Mouse (Mus musculus): ENCODE data around the gene Chst11.

GRCm38 (mm10) chr10:83026174-83026573 is 40.9 kb downstream of the Chst11 start:
- TF ChIP-seq EP300 (IDR thresholded peaks at IDR 0.05; ENCODE audit: low read depth in 1 of 2, low read length in 2 of 2), result no peak
- TF ChIP-seq CTCF (IDR thresholded peaks at IDR 0.05 in 2 of 3, conservative IDR thresholded peaks at IDR 0.05 in 1 of 3; ENCODE audit: control insufficient read depth in 1 of 3, insufficient read depth in 1 of 3, low read depth in 2 of 3, low read length in 3 of 3, poor library complexity in 1 of 3, severe bottlenecking in 1 of 3), result no peak
- TF ChIP-seq SMC3 (IDR thresholded peaks at IDR 0.05; ENCODE audit: low read depth, low read length), result no peak
- no peak for TF ChIP-seq MAFK (IDR thresholded peaks at IDR 0.05; ENCODE audit: borderline replicate concordance, low read depth, low read length)
- TF ChIP-seq TBP (IDR thresholded peaks at IDR 0.05; ENCODE audit: low read depth, low read length), result no peak
- TF ChIP-seq USF1 (IDR thresholded peaks at IDR 0.05; ENCODE audit: low read depth, low read length), result no peak
- TF ChIP-seq CHD2 (IDR thresholded peaks at IDR 0.05; ENCODE audit: low read length), result no peak
- no peak for TF ChIP-seq POLR2A (IDR thresholded peaks at IDR 0.05; ENCODE audit: control insufficient read depth in 1 of 2, insufficient read depth in 1 of 2, low read depth in 1 of 2, low read length in 2 of 2, poor library complexity in 1 of 2)
- no peak for TF ChIP-seq E2F4 (IDR thresholded peaks at IDR 0.05; ENCODE audit: borderline replicate concordance, low read depth, low read length)
- no peak for TF ChIP-seq MAX (IDR thresholded peaks at IDR 0.05; ENCODE audit: low read length)
